Mouse (Mus musculus) T-helper 1 cell (primary cell): ENCODE measurements around the gene Mmp10.

Experiments used
- in situ Hi-C: fragments of 300-600 bp; cut with MboI, MseI; formaldehyde crosslinking; loops from one replicate; pipeline ENCODE4 v1.15.1; 2025; ENCODE audit warnings: high pct_unique_total_duplicates

Gene Mmp10

DNA sequence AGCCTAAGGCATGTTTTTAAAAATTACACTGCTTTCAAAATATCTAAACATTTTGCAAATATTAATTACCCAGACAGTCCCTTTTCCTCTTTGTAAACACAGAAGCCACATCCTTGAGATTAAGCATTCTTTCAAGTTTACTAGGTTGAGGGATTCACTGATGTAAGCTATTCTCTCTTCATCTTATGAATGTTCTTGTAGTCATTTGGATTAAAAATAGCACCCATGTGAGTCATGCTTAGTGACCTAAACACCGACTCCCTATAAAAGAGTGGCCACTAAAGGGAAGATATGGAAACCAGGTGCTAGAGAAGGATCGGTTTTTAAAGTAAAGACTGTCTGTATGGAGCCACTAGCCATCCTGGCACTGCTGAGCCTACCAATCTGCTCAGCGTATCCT, at the start of gene Mmp10:
Gene Mmp10 (plus strand): TSS at position 302 of the 400 bp plus-strand sequence.
- in situ Hi-C loops: no loop called here

GRCm38 (mm10) chr9:7453302-7453701, 48.9 kb upstream of the Mmp10 start:
- in situ Hi-C loops: no loop called here

- in situ Hi-C loops: no loop called here
Measured at GRCm38 (mm10) chr9:7470262-7470661, 31.9 kb upstream of the Mmp10 start.

- in situ Hi-C loops: no loop called here
Measured at GRCm38 (mm10) chr9:7483684-7484394, 18.3 kb upstream of the Mmp10 start.

DNA sequence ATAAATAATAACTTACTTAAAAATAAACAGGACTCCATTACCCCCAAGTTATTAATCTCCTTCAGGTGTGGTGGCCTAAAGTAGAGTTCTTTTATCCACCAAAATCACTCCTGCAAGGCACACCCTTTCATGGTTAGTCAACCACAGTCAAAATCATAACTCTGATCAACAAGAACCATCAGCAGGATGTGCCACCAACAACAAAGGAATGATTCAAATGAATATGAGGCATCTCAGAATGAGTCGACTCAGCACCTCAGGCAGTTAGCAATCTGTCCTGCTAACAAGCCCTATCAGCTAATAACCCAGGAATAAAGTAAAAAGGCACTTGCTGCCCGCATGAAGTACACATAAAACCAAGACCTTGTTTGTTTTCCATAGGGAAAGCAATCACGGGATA, 1.0 kb upstream of the Mmp10 start:
- in situ Hi-C loops: no loop called here

DNA sequence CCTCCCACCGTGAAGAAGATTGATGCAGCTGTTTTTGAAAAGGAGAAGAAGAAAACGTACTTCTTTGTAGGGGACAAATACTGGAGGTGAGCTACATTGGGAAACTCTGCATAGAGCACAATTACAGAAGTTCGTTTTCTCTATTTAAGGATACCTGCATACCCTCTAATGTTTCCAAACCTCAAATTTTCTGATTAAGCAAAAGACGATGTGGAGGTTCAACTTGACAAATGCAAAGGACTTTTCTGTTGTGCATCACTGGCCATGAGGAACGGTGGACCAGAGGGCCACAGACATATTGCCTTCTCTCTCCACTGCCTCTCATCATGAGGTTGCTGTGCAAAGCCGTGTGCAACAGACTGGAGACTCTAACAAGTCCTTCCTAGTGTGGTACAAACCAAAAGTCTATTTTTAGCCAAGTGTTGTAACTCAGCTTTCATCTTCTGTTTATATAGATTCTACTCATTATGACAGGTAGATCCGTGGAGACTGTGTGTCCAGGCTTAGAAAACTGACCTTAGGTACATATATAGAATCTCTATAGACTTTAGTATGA, 5.2 kb downstream of the Mmp10 start:
- in situ Hi-C loops: no loop called here

- in situ Hi-C loops: no loop called here
Measured at GRCm38 (mm10) chr9:7509619-7510233, 7.6 kb downstream of the Mmp10 start.

DNA sequence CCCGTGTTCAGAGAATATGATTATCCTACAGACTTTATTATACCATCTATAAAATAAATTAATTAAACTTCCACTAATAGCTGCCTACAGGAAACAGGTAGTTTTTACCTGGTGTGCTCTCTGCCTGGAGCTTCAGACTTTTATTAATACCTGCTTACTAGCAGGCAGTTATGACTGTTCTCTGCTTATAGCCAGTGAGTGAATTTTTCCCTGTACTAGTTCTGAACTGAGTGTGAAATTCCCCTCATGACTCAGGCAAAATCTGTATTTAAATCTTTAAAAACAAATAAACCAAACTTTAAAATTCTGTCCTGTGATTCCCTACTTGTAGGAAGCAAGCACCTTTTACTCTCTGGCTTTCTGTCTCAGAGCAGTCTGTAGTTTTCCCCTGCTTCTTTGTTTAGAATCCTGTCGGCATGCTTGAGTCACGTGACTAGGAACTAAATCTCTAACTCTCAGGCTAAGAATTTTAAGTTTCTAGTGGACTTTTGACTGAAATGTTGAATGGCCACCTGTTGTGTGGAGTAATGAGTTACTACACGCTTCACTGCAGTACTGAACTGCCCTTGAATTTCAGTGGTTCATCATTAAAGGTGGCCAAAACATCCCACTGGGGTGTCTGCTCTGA, 15.9 kb downstream of the Mmp10 start:
- in situ Hi-C loops: no loop called here

- in situ Hi-C loops: no loop called here
Measured at GRCm38 (mm10) chr9:7526255-7526940, 24.2 kb downstream of the Mmp10 start.

GRCm38 (mm10) chr9:7542763-7543162, 40.6 kb downstream of the Mmp10 start:
- in situ Hi-C loops: no loop called here

DNA sequence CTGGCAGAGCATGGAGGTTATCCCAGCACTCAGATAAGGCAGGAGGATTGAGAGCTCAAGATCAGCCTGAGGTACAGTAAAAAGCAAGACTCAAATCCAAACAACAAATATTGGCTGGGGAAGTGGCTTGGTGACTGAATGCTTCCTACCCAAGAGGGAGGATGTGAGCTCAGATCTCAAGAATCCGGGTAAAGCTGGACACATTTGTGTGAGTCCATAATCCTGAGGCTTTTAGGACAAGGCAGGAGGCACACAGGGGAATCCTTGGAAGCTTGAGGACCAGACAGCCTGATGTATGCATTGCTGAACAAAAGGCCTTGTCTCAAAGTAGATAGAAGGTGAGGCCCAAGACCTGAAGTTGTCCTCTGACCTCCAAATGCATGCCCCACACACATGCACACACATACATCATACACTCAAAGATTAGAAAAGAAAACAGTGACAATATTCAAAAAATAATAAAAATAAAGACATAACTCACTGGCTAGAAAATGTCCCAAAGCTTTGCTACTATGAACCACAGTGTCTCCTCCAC, 42.8 kb downstream of the Mmp10 start:
- in situ Hi-C loops: no loop called here

DNA sequence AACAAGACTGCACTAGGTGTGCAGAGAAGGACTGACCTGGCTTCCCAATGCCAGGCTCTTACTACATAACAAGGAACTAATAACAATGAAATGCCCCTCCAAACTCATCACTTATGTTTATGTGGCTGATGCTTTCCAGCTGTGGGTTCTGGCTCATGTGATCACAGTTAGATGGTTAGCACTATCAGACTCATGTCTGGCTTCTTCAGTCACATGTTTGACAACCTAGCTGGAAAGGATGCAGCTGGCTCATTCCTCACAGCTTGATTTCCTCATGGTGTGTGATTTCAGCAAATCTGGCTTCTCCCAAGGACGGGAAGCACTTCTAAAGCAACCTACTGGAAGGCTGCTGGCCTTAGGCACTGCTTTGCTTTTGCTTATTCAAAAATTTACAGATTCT, 43.3 kb downstream of the Mmp10 start:
- in situ Hi-C loops: no loop called here

DNA sequence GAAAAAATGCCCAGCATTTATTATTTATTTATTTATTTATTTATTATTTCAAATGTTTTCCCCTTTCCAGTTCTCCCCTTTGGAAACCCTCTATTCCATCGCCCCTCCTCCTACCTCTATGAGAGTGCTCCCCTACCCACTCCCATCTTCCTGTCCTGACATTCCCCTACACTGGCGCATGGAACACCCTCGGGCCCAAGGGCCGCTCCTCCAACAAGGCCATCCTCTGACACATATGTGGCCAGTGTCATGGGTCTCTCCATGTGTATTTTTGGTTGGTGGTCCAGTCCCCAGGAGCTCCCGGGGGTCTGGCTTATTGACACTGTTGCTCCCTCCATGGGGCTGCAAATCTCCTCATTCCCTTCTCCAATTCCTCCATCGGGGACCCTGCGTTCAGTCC, 43.8 kb downstream of the Mmp10 start:
- in situ Hi-C loops: no loop called here

- in situ Hi-C loops: no loop called here
Measured at GRCm38 (mm10) chr9:7551943-7552342, 49.8 kb downstream of the Mmp10 start.

DNA sequence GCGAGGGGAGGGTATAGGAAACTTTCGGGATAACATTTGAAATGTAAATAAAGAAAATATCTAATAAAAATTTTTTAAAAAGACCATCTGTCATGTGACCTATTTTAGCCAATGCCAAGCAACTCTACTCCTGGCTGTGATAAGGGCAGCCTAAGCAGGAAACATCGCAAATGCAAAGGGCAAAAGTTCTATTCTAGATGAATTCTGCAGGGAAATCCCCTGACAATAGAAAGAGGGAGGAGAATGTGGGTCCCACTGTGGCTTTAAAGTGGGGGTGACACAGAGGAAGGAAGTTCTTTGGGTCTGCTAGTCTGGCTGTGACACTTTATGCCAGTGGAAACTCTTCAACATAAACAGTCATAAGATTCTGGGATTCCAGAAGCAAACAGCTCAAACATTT, 51.4 kb downstream of the Mmp10 start:
- in situ Hi-C loops: no loop called here

- in situ Hi-C loops: no loop called here
Measured at GRCm38 (mm10) chr9:7554382-7554781, 52.2 kb downstream of the Mmp10 start.

- in situ Hi-C loops: no loop called here
Measured at GRCm38 (mm10) chr9:7558221-7559017, 56.3 kb downstream of the Mmp10 start, which contains the start of gene Mmp8. Gene Mmp8 (plus strand): TSS chr9:7558456.
